In the genomic region with DNA sequence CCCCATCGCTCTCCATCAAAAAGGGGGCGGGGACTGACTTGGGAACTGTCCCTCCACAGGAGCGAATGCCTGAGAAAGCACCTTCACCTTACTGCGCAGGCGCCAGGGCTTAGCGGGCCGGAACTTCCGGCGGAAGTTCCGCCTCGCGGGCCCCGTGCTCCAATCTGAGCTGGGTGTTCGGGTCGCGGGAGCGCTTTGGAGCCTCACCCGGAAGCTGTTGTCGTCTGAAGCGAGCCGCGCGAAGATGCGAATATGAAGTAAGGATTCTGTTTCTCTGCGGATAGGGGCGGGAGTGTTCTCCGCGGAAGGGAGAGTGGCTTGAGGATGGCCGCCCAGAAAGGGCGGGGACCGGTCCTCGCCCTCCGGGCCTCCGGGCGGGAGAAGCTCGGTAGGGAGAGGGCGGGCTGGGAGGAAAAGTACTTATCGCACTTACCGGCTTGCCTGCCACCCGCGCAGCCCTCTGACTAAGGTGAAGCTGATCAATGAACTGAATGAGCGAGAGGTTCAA, we compare ENCODE assay signal across 8 mouse cellular contexts. TPM values are rescaled to one million over a fixed set of nuclear protein-coding genes. Genes with fewer than 3 reads are reported as not detected.
DNase-seq lines count a peak whose midpoint lies in the region; ATAC-seq and TF ChIP-seq lines count a peak whose summit lies in the region.

Gene Rbmx2 (plus strand): TSS at position 141 of the 508 bp plus-strand sequence.

- no peaks in the 10 kb centered on the region for H3K27me3 ChIP-seq in heart, embryonic 12.5 days (replicated peaks)
- H3K27me3 ChIP-seq in kidney, postnatal 0 days (ENCODE audit: insufficient read depth, low read length): no peaks in the 10 kb centered on the region
- no peaks in the 10 kb centered on the region for H3K27me3 ChIP-seq in liver, embryonic 11.5 days (replicated peaks; ENCODE audit: control insufficient read depth, insufficient read depth, low read length)
- no peaks in the 10 kb centered on the region for H3K27me3 ChIP-seq in stomach, embryonic 14.5 days (ENCODE audit: control insufficient read depth, insufficient read depth, low read length)

- ATAC-seq in erythroid progenitor cell, adult 5-6 weeks (replicated peaks; ENCODE audit: low FRiP score, poor library complexity, severe bottlenecking): peak; percentile 98
- ATAC-seq in heart, embryonic 12.5 days (ENCODE audit: insufficient number of reproducible peaks, low FRiP score): peak; percentile 94
- ATAC-seq in kidney, postnatal 0 days (replicated peaks; ENCODE audit: low FRiP score, low read depth): peak; percentile 98
- peak; percentile 97 for ATAC-seq in liver, embryonic 11.5 days (replicated peaks; ENCODE audit: low FRiP score)
- peak; percentile 97 for ATAC-seq in stomach, embryonic 14.5 days (ENCODE audit: insufficient number of reproducible peaks, insufficient read depth, low FRiP score, low read depth)

- H3K4me1 ChIP-seq in heart, embryonic 12.5 days (replicated peaks): 0 out of 2 replicates have a peak, but pooled peaks cover 9% of the 10 kb centered on the region
- H3K4me1 ChIP-seq in kidney, postnatal 0 days (replicated peaks; ENCODE audit: insufficient read depth, low read length): no peaks in the 10 kb centered on the region
- no peaks in the 10 kb centered on the region for H3K4me1 ChIP-seq in liver, embryonic 11.5 days (replicated peaks; ENCODE audit: control insufficient read depth, insufficient read depth, low read length)
- H3K4me1 ChIP-seq in stomach, embryonic 14.5 days (ENCODE audit: control insufficient read depth, insufficient read depth, low read length): no peaks in the 10 kb centered on the region; the same call in 1 of the 2 replicates

- no peaks in the 10 kb centered on the region for H3K9me3 ChIP-seq in heart, embryonic 12.5 days (replicated peaks)
- no peaks in the 10 kb centered on the region for H3K9me3 ChIP-seq in kidney, postnatal 0 days (replicated peaks; ENCODE audit: low read length)
- no peaks in the 10 kb centered on the region for H3K9me3 ChIP-seq in liver, embryonic 11.5 days (ENCODE audit: control insufficient read depth, low read length)
- no peaks in the 10 kb centered on the region for H3K9me3 ChIP-seq in stomach, embryonic 14.5 days (ENCODE audit: control insufficient read depth, low read depth, low read length)

- H3K36me3 ChIP-seq in heart, embryonic 12.5 days: peaks cover 11% of the 10 kb centered on the region; the same call in 1 of the 2 replicates
- no peaks in the 10 kb centered on the region for H3K36me3 ChIP-seq in kidney, postnatal 0 days (ENCODE audit: insufficient read depth, low read length)
- H3K36me3 ChIP-seq in liver, embryonic 11.5 days (ENCODE audit: control insufficient read depth, insufficient read depth, low read length): no peaks in the 10 kb centered on the region
- H3K36me3 ChIP-seq in stomach, embryonic 14.5 days (ENCODE audit: control insufficient read depth, insufficient read depth, low read length): no peaks in the 10 kb centered on the region

- peak within 1 kb of the TSS; percentile 54; the same call in 1 of the 2 replicates for H3K27ac ChIP-seq in heart, embryonic 12.5 days (ENCODE audit: poor library complexity, severe bottlenecking)
- no peak within 1 kb of the TSS for H3K27ac ChIP-seq in kidney, postnatal 0 days
- peak within 1 kb of the TSS; percentile 74 for H3K27ac ChIP-seq in liver, embryonic 11.5 days (ENCODE audit: low read depth, low read length)
- H3K27ac ChIP-seq in stomach, embryonic 14.5 days (ENCODE audit: low read length): 0 out of 2 replicates have a peak within 1 kb of the TSS, but pooled peaks have one; percentile 21

- H3K4me3 ChIP-seq in heart, embryonic 12.5 days: peak within 1 kb of the TSS; percentile 77
- H3K4me3 ChIP-seq in kidney, postnatal 0 days (replicated peaks; ENCODE audit: low read depth, low read length): peak within 1 kb of the TSS; percentile 52
- H3K4me3 ChIP-seq in liver, embryonic 11.5 days (ENCODE audit: low read depth, low read length): peak within 1 kb of the TSS; percentile 61
- peak within 1 kb of the TSS; percentile 52 for H3K4me3 ChIP-seq in stomach, embryonic 14.5 days (ENCODE audit: low read depth, low read length)

- WGBS in heart, embryonic 12.5 days: 11% methylated on average over 42 of the region's 42 CpGs
- WGBS in kidney, postnatal 0 days: 21% methylated on average over 41 of the region's 42 CpGs
- 7% methylated on average over 41 of the region's 42 CpGs for WGBS in liver, embryonic 11.5 days
- WGBS in stomach, embryonic 14.5 days: 18% methylated on average over 42 of the region's 42 CpGs

- peak; percentile 94 for DNase-seq in CD4-positive helper T cell, adult 2 months (ENCODE audit: low read depth, low spot score)
- peak; percentile 85 for DNase-seq in brain, embryonic 18.5 days (ENCODE audit: low read depth, low spot score)
- peak; percentile 92 for DNase-seq in kidney, postnatal 0 days (ENCODE audit: low spot score)
- peak; percentile 80 for DNase-seq in liver, embryonic 11.5 days (ENCODE audit: low spot score)
- DNase-seq in naive thymus-derived CD4-positive, alpha-beta T cell, adult 2 months (ENCODE audit: low read depth): peak; percentile 93

- peak within 1 kb of the TSS; percentile 73 for H3K4me2 ChIP-seq in heart, embryonic 12.5 days
- H3K4me2 ChIP-seq in kidney, postnatal 0 days (ENCODE audit: low read length): peak within 1 kb of the TSS; percentile 50
- H3K4me2 ChIP-seq in liver, embryonic 11.5 days: peak within 1 kb of the TSS; percentile 78
- H3K4me2 ChIP-seq in stomach, embryonic 14.5 days (replicated peaks; ENCODE audit: low read depth, low read length): peak within 1 kb of the TSS; percentile 36

- no peak for TF ChIP-seq CTCF in kidney, postnatal 0 days (IDR thresholded peaks at IDR 0.05; ENCODE audit: low read depth)

- H3K9ac ChIP-seq in heart, embryonic 12.5 days: peak within 1 kb of the TSS; percentile 78
- peak within 1 kb of the TSS; percentile 64 for H3K9ac ChIP-seq in kidney, postnatal 0 days (ENCODE audit: low read depth, low read length)
- peak within 1 kb of the TSS; percentile 67 for H3K9ac ChIP-seq in liver, embryonic 11.5 days (ENCODE audit: low read depth, low read length)
- H3K9ac ChIP-seq in stomach, embryonic 14.5 days (replicated peaks; ENCODE audit: low read depth, low read length): peak within 1 kb of the TSS; percentile 38; the same call in 1 of the 2 replicates

RNA-seq across cellular contexts. Expression of gene Rbmx2, which starts in this region (rescaled TPM):
- 22.0 and 41.1 TPM in 2 replicates for total RNA-seq in erythroid progenitor cell, adult 5-6 weeks (2015; ENCODE audit: low replicate concordance)
- 19.8 and 28.5 TPM in 2 replicates for total RNA-seq in erythroid progenitor cell, adult 5-6 weeks (2017; ENCODE audit: low replicate concordance)
- 17.0 and 17.8 TPM in 2 replicates for polyA plus RNA-seq in heart, embryonic 12.5 days (2016; fragmentation: Nextera tagmentation; extraction: Ambion mirVana)
- 19.2 and 22.2 TPM in 2 replicates for polyA plus RNA-seq in kidney, postnatal 0 days (2015; fragmentation: Nextera tagmentation; extraction: Ambion mirVana)
- polyA plus RNA-seq in liver, embryonic 11.5 days (2014; fragmentation: Nextera tagmentation; extraction: Ambion mirVana): 20.4 and 24.5 TPM in 2 replicates
- polyA plus RNA-seq in stomach, embryonic 14.5 days (2014; fragmentation: Nextera tagmentation; extraction: Ambion mirVana): 21.3 and 22.2 TPM in 2 replicates
